Mouse (Mus musculus) thymus, postnatal 36 days (tissue): ENCODE measurements at regions not wholly inside any gene's neighbourhood (a gene's known extent, or its start where the extent isn't known, plus 50 kb on each side); places are given as distances from the start of the nearest gene placed in this dataset.

Source experiments
- DNase-seq, 2 experiments: peaks; one replicate each; pipeline ENCODE4 v3.0.0; 2022; ENCODE audit warnings: mixed read lengths in 2 of 2

GRCm38 (mm10) chr3:61255643-61256042 lies 105.8 kb upstream of the Rap2b start:
- DNase-seq = no peak

DNA sequence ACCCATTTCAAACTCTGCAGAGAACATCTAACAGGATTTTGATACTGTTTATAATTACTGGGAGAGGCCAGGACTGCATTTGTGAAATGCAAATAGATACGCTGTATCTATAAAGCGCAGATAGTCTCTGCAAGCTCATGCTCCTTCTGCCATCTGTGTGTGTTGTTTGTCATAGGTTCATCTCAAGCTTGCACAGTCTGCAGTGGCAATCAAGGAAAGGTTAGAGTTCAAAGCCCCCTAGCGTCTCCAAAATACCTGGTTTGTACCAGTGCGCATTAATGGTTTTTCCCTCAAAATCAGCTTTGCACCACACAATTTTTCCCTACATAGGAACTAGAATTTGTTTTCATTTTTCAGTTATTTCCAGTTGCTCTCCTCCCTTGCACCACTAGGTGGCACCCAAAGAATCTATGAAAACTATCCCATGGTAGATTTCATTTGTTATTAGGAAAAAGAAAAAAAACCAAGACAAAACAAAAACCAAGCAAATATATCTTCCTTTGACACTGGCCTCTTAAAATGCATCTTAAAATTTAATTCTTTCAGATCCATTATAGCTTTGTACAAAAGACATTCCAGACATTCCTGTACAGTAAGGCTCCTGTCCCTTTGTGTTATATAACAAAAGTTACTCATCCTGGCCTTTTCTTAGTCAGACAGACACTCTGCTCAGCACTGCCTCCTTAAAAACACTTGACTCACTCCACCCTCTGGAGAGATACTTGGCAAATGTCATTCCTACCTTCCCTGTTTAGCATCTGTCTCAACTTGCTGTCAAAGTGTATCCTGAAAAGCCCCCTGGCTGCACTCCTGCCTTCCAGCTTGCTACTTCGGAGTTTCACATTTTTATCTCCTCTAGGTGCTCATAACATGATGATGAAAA lies 92.7 kb upstream of the Rap2b start:
- peak in 1 of 2 experiments; percentile 2 for DNase-seq

GRCm38 (mm10) chr3:61285924-61286520 lies 75.4 kb upstream of the Rap2b start:
- DNase-seq = no peak

GRCm38 (mm10) chr3:61288195-61288594 lies 73.2 kb upstream of the Rap2b start:
- DNase-seq = no peak

GRCm38 (mm10) chr3:61294855-61295254 lies 66.6 kb upstream of the Rap2b start:
- no peak for DNase-seq

GRCm38 (mm10) chr3:61297290-61297689 lies 64.1 kb upstream of the Rap2b start:
- no peak for DNase-seq

- DNase-seq = no peak
Measured at GRCm38 (mm10) chr3:61302214-61302613, 59.2 kb upstream of the Rap2b start.

GRCm38 (mm10) chr3:61303485-61303884 lies 58.0 kb upstream of the Rap2b start:
- no peak for DNase-seq

GRCm38 (mm10) chr3:61306306-61306705 lies 55.1 kb upstream of the Rap2b start:
- no peak for DNase-seq

DNA sequence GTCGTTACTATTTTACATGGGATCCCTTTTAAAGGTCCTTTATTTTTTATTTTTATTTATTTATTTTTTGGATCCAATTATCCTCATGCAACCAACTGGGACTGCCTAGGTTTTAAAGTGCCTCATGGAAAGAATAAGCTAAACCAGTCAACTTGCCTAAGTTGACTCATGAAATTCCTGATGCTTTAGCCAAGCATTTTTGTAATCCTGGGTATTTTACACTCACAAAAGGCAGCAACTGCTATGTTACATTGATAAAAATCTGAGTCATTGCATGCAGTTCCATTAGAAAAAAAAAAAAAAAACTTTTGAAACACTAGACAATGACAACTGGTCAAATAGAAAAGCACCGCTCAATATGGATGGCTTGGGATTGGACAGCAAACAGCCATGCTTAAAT lies 52.7 kb upstream of the Rap2b start:
- no peak for DNase-seq

- no peak for DNase-seq
Measured at GRCm38 (mm10) chr3:61309197-61309596, 52.2 kb upstream of the Rap2b start.
